Mouse (Mus musculus): Measurements from ENCODE around the gene Hist1h3d.
"Not testable (repeated sequence)": the region's sequence is repeated elsewhere in the genome, so short reads cannot be mapped to it uniquely, and the experiment has no call there.

GRCm38 (mm10) chr13:23574546-23575170 lies 905 bp upstream of the Hist1h3d start:
- TF ChIP-seq EP300 (optimal IDR thresholded peaks at IDR 0.05); CTCF (IDR thresholded peaks at IDR 0.05; ENCODE audit: low read depth): not testable (repeated sequence)

Data from stomach, postnatal 0 days (tissue).